Mouse (Mus musculus): ENCODE data around the gene Pus7.
"Not testable (repeated sequence)": the region's sequence is repeated elsewhere in the genome, so short reads cannot be mapped to it uniquely, and the experiment has no call there.

The Pus7 gene

DNA sequence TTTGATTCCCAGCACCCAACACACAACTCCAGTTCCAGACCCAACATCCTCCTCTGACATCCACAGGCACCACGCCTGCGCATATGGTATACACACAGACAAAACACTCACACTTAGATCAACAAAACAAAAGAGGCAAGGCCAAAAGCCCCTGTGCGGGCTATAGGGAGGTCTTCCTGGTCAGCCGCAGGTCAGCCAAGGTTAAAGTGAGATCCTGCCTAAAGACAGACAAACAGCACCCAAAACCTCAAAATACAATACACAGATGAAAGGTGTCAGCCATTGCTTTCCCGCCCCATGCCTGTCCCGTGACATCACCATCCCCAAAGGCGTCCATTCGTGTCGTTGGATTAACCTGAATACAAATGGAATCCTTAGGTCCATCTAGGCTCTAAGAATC lies 27.9 kb downstream of the Pus7 start:
- DNase-seq (ENCODE audit: low spot score in 2 of 2), result no peak

DNA sequence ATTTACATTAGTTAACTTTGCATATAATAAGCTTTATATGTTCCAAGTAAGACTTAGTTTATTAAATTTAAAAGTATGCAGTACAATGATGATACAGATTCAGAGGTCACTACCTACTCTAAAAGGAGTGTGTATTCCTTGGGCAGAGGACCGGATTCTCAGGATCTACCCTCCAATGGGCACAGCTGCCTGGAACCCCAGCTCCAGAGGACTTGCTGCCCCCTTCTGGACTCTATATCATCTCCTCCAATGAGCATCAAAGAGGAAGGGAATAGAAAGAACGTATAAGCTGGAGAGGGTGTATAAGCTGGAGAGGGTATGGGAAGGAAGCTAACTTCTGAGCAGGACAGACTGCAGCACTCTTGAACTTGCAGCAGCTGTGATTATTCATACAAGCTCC lies 33.6 kb downstream of the Pus7 start:
- DNase-seq (ENCODE audit: low spot score in 2 of 2), result no peak

DNA sequence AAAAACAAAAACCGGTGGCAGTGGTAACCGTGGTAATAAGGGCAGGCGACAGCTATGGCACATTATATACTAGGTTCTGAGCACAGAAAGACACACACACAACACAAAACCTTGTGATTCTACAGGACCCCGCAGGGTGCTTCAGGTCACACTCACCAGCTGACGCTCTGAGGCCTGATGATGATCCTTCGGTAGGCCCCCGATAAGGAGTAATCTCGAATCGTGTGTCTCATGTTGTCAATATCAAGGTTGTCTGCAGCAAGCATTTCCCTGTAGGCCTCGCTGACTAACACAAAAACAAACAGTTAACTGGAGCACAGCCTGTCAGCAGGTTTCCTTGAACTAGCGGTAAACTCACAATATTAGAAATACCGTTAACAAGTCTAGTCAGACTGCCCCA lies 40.2 kb downstream of the Pus7 start:
- no peak for DNase-seq (ENCODE audit: low spot score in 2 of 2)

DNA sequence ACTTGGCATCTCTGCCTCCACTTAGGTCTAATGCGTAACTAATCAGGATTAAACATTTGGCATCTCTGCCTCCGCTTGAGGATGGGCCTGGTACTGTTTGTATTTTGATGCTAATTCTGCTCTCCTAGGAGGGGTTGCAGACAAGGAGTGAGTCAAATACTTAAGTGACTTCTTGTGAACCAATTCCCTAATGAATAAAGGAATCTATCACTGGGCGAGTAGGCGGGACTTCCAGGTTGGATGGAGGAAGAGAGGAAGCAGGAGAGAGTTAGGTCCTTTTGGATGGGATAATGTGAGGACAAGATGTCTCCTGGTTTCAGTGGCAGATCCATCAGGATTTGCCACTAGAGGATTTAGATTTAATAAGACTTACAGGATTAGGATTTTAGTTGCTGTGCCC lies 46.4 kb downstream of the Pus7 start:
- DNase-seq (ENCODE audit: low spot score in 2 of 2), result no peak

DNA sequence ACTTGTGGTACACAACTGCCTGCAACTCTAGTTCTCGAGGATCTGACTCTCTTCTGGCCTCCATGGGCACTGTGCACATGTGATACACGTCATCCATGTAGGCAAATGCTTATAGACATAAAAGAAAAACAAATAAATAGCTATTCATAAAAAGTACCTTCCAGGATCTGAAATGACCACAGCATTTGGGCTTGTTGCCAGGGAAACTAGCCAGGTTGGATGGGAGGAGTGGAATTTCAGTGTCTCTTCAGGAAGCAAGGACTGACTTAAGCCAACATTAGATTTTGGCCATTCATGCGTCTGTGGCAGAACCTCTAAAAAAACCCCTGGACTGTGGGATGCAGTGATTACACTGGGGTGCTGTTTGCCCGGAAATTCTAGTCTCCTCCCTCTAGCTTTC lies 47.1 kb downstream of the Pus7 start:
- no peak for DNase-seq (ENCODE audit: low spot score in 2 of 2)

DNA sequence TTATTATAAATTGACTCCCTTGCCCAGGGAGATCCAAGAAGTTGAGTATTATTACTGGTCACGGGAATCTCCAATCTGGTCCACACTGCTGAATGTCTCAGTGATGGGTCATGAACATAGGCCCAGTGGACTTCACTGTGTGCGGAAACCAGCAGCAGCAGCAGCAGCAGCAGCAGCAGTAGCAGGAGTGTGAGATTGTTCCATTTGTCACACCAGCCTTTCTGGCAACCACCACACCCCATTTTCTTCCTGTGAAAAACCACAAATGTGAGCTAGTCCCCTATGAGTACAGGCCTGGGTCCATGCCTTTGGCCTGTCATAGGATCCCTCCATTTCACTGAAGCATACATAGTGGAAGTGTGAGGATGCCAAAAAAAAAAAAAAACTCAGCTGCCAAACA lies 61.6 kb downstream of the Pus7 start:
- DNase-seq (ENCODE audit: low spot score in 2 of 2), result peak in 1 of 2 experiments; percentile 12

GRCm38 (mm10) chr5:23718881-23719328 lies 64.6 kb downstream of the Pus7 start:
- DNase-seq (ENCODE audit: low spot score in 2 of 2), result peak in 1 of 2 experiments; percentile 9

GRCm38 (mm10) chr5:23718182-23718534 lies 65.4 kb downstream of the Pus7 start:
- no peak for DNase-seq (ENCODE audit: low spot score in 2 of 2)

GRCm38 (mm10) chr5:23717469-23718181 lies 65.9 kb downstream of the Pus7 start:
- DNase-seq (ENCODE audit: low spot score in 2 of 2), result no peak

GRCm38 (mm10) chr5:23713401-23714335 lies 69.8 kb downstream of the Pus7 start:
- no peak for DNase-seq (ENCODE audit: low spot score in 2 of 2)

DNA sequence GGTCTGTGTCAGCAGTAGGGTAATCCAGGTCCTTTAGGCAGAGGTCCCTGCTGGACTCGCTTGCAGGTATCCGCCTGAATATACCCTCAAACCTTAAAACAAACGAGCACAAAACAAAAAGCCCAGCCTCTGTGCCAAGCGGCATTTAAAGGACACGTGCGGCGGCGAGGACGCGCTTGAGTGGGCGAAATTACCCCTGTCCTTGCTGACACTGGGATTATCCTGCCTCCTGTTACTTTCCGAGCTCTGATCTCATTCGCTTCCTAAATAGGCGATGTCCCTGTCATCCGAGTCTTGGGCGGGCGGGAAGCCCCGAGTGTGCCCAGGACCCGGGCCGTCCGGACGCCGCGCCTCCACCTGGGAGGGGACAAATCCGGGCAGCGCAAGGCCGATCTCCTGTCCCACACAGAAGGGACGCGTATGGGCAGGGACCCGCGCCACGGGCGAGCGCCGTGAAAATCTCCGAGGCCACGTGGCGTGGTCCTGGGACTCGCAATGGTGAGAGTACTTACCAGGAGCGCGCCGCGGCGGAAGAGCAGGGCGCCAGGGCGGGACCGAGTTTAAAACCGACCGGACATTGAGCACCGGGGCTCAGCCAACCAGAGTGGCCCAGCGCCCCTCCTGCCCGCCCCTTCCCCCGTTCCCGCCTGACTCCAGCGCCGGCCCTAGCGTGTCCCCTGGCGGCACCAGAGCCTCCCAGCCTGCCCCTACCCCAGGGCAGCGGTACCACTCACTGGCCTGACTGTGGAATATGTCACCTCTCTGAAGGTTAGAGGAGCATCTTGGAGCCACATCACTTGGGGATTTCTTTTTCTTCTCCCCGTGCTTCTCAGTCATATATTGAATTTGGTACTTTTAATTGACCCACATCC lies 71.1 kb downstream of the Pus7 start:
- peak; percentile 79 to 81 for DNase-seq (ENCODE audit: low spot score in 2 of 2)

GRCm38 (mm10) chr5:23711671-23712129 lies 71.8 kb downstream of the Pus7 start:
- peak; percentile 21 to 42 for DNase-seq (ENCODE audit: low spot score in 2 of 2)

DNA sequence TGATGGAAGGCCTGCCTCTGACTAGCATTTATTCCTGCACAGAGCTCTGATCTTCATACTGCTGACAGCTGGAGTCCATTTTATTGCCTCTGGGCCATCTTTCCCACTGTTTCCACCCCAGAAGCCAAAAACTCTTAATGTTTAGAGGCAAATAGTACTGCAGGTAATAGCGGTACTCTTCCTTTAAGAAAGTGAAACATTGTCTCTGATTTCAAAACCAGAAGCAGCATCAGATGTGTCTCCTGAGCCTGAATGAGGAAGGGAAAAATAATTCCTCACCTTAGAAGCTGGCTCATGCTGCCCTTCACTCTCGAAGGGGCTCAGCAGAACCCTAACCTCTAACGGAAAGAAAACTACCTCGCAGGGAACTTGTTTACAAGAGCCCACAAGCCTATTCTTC lies 72.3 kb downstream of the Pus7 start:
- DNase-seq (ENCODE audit: low spot score in 2 of 2), result no peak

DNA sequence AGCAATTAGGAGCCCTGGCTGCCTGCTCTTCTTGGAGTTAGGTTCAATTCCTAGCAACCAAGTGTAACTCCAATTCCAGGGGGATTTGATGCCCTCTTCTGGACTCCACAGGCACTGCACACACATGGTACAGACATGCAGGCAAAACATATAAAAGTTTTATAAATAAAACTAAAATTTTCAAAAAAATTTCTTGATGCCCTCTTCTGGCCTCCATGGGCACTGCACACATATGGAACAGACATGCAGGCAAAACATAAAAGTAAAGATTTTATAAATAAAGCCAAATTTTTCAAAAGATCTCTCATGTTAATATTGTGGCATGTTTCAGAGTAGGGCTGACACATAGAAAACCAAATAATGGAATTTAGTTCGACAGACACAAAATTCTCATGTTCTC lies 73.8 kb downstream of the Pus7 start:
- no peak for DNase-seq (ENCODE audit: low spot score in 2 of 2)

GRCm38 (mm10) chr5:23706601-23707597 lies 76.6 kb downstream of the Pus7 start:
- DNase-seq (ENCODE audit: low spot score in 2 of 2), result not testable (repeated sequence)

- DNase-seq (ENCODE audit: low spot score in 2 of 2), result no peak
Observed at GRCm38 (mm10) chr5:23697457-23697856, 86.1 kb downstream of the Pus7 start.

Measured in spleen, postnatal 36 days (tissue).